ENCODE assay signal across 18 mouse cellular contexts in the genomic region with DNA sequence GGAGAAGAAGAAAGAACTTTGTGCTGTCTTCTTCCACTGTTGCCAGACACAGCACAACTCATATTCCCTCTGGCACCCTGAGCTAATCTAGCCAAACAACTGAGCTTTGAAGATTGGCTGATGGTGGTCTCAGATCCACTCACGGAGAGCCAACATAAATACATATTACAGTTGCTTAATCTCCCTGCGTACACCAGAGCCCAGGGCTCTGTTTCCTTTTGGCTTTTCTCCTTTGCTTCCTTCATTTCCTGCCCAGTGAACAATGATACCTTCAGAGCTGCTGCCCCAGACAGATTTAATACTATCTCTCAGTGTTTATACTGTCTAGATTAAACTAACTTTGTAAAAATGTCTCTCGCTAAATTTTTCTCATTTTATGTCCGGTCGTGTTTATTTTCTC.
DNase-seq lines count a peak whose midpoint lies in the region; ATAC-seq and TF ChIP-seq lines count a peak whose summit lies in the region.
"Had no signal": no experiment of that assay in that cellular context is flagged by ENCODE, and none has a peak within 500 bp of the region (broad histone marks: within the 10 kb centered on the region; RNA-seq: fewer than 3 reads in every experiment).

No protein-coding gene starts in this region.

- no peak for DNase-seq in heart, adult 9 months (ENCODE audit: low spot score in 2 of 2)
- DNase-seq in heart, postnatal 0 days (ENCODE audit: low spot score) = peak; percentile 28
- DNase-seq in heart, postnatal 36 days = no peak
- DNase-seq in lung, adult 2 months = no peak
- peak; percentile 33 for DNase-seq in gonadal fat pad, adult 2 months (ENCODE audit: low read depth)
- DNase-seq in adrenal gland, adult 8-10 months = no peak
- DNase-seq: adrenal gland, adult 2 months; adrenal gland, postnatal 36 days; cerebellum, adult 2 months; cerebellum, postnatal 10 days; gastrocnemius, postnatal 36 days had no signal

- no peak for TF ChIP-seq EP300 in heart, postnatal 0 days (IDR thresholded peaks at IDR 0.05; ENCODE audit: low read depth)

- intact Hi-C loops in heart, postnatal 36 days (cut with DNase I) = no loop called here

- no peak overlapping the region for H3K4me2 ChIP-seq in heart, embryonic 13.5 days
- H3K4me2 ChIP-seq in heart, postnatal 0 days (ENCODE audit: low read depth, low read length) = no peak overlapping the region
- no peak overlapping the region for H3K4me2 ChIP-seq in lung, embryonic 16.5 days (ENCODE audit: low read depth, low read length)
- H3K4me2 ChIP-seq: forebrain, embryonic 15.5 days; heart, embryonic 11.5 days; hindbrain, embryonic 14.5 days had no signal

- WGBS in heart, embryonic 13.5 days = 48% methylated on average over 5 of the region's 5 CpGs
- 58% methylated on average over 5 of the region's 5 CpGs for WGBS in heart, postnatal 0 days
- 24% methylated on average over 5 of the region's 5 CpGs for WGBS in lung, embryonic 16.5 days
- WGBS in lung, adult 2 months = 26% methylated on average over 5 of the region's 5 CpGs

- no peak overlapping the region for H3K4me3 ChIP-seq in heart, embryonic 13.5 days
- no peak overlapping the region for H3K4me3 ChIP-seq in heart, postnatal 0 days (ENCODE audit: low read depth, low read length)
- H3K4me3 ChIP-seq in lung, embryonic 16.5 days (ENCODE audit: low read length) = no peak overlapping the region
- no peak overlapping the region for H3K4me3 ChIP-seq in lung, adult 2 months (replicated peaks; ENCODE audit: extremely low read depth, low read depth, low read length)
- H3K4me3 ChIP-seq: forebrain, embryonic 15.5 days; hindbrain, embryonic 10.5 days had no signal

- no peak for TF ChIP-seq POLR2A in lung, adult 2 months (IDR thresholded peaks at IDR 0.05; ENCODE audit: borderline replicate concordance, extremely low read depth, low read depth, low read length)

- TF ChIP-seq CTCF in heart, postnatal 0 days (IDR thresholded peaks at IDR 0.05; ENCODE audit: low read depth) = no peak
- no peak for TF ChIP-seq CTCF in lung, adult 2 months (IDR thresholded peaks at IDR 0.05; ENCODE audit: insufficient read depth, low read length)

- peak overlapping the region; percentile 67 for H3K27ac ChIP-seq in heart, embryonic 13.5 days (replicated peaks)
- H3K27ac ChIP-seq in heart, postnatal 0 days (ENCODE audit: low read depth) = no peak overlapping the region
- no peak overlapping the region for H3K27ac ChIP-seq in lung, embryonic 16.5 days (ENCODE audit: low read length)
- H3K27ac ChIP-seq: forebrain, embryonic 15.5 days; hindbrain, embryonic 10.5 days; hindbrain, embryonic 14.5 days had no signal

- no peaks in the 10 kb centered on the region for H3K27me3 ChIP-seq in heart, embryonic 13.5 days (replicated peaks)
- H3K27me3 ChIP-seq in heart, postnatal 0 days (ENCODE audit: control insufficient read depth, insufficient read depth, low read length) = no peaks in the 10 kb centered on the region
- no peaks in the 10 kb centered on the region for H3K27me3 ChIP-seq in lung, embryonic 16.5 days (ENCODE audit: control insufficient read depth, insufficient read depth, low read depth, low read length)
- H3K27me3 ChIP-seq: forebrain, embryonic 15.5 days had no signal

- H3K4me1 ChIP-seq in heart, embryonic 13.5 days = peaks cover 12% of the 10 kb centered on the region
- no peaks in the 10 kb centered on the region for H3K4me1 ChIP-seq in heart, postnatal 0 days (ENCODE audit: control insufficient read depth, insufficient read depth)
- peaks cover 8% of the 10 kb centered on the region for H3K4me1 ChIP-seq in lung, embryonic 16.5 days (replicated peaks; ENCODE audit: control insufficient read depth, insufficient read depth, low read length)
- H3K4me1 ChIP-seq in lung, adult 2 months (ENCODE audit: control insufficient read depth, insufficient read depth, low read length) = no peaks in the 10 kb centered on the region
- H3K4me1 ChIP-seq: forebrain, embryonic 15.5 days; hindbrain, embryonic 10.5 days had no signal

- H3K9me3 ChIP-seq in heart, embryonic 13.5 days = no peaks in the 10 kb centered on the region
- no peaks in the 10 kb centered on the region for H3K9me3 ChIP-seq in heart, postnatal 0 days (replicated peaks; ENCODE audit: control insufficient read depth, low read length)
- H3K9me3 ChIP-seq in lung, embryonic 16.5 days (ENCODE audit: control insufficient read depth, low read length) = no peaks in the 10 kb centered on the region
- H3K9me3 ChIP-seq: forebrain, embryonic 15.5 days; hindbrain, embryonic 10.5 days had no signal

- ATAC-seq in heart, embryonic 13.5 days (ENCODE audit: extremely low read depth, insufficient number of reproducible peaks, low FRiP score, low TSS enrichment) = peak; percentile 37; the same call in 1 of the 2 replicates
- no peak; the same call in 1 of the 2 replicates for ATAC-seq in heart, postnatal 0 days (ENCODE audit: insufficient read depth, low read depth)
- 0 out of 2 replicates have a peak, but pooled peaks have one; percentile 23 for ATAC-seq in lung, embryonic 16.5 days (ENCODE audit: low read depth)
- ATAC-seq: forebrain, embryonic 15.5 days; intestine, postnatal 0 days had no signal

- H3K36me3 ChIP-seq in heart, embryonic 13.5 days = no peaks in the 10 kb centered on the region
- no peaks in the 10 kb centered on the region for H3K36me3 ChIP-seq in heart, postnatal 0 days (replicated peaks; ENCODE audit: control insufficient read depth, insufficient read depth, low read length)
- no peaks in the 10 kb centered on the region for H3K36me3 ChIP-seq in lung, embryonic 16.5 days (ENCODE audit: control insufficient read depth, insufficient read depth, low read length)
- H3K36me3 ChIP-seq: forebrain, embryonic 15.5 days; hindbrain, embryonic 10.5 days had no signal

- no peak overlapping the region for H3K9ac ChIP-seq in heart, embryonic 13.5 days
- no peak overlapping the region for H3K9ac ChIP-seq in heart, postnatal 0 days (replicated peaks; ENCODE audit: low read depth, low read length)
- H3K9ac ChIP-seq in lung, embryonic 16.5 days (ENCODE audit: low read length) = no peak overlapping the region
- H3K9ac ChIP-seq: forebrain, embryonic 15.5 days; hindbrain, embryonic 14.5 days had no signal

Comparison
In these comparisons a context has a peak if more than half of its experiments do, and no peak if none do; other contexts are left out.
1. DNase-seq: peak in heart, postnatal 0 days (single experiment) and gonadal fat pad, adult 2 months (single experiment); none in heart, adult 9 months (0 of 2), heart, postnatal 36 days (0 of 2), lung, adult 2 months (single experiment) and adrenal gland, adult 8-10 months (single experiment).